Mouse (Mus musculus) common myeloid progenitor, adult 5-6 weeks (primary cell): ENCODE data around the gene Qrfp. TPM values are rescaled to one million over a fixed set of nuclear protein-coding genes. Genes with fewer than 3 reads are reported as not detected.
A peak's percentile ranks its signal among the peaks of the same experiment; 100 is the strongest.

ENCODE experiments used
- ATAC-seq: replicated peaks from 2 replicates; pipeline ENCODE4 v1.8.0; 2016; ENCODE audit warnings: low read depth, mild to moderate bottlenecking, moderate TSS enrichment, inconsistent platforms; ENCODE audit not compliant: poor library complexity, severe bottlenecking
- total RNA-seq: library from RNA; stranded (forward); fragments of 200-1000, 187-1606 nt; gene quantifications from 2 replicates; pipeline ENCODE4 v1.2.3, GENCODE M21; 2017

Qrfp gene
- total RNA-seq, 1 experiment from 2014 or later, result 0.27 TPM

DNA sequence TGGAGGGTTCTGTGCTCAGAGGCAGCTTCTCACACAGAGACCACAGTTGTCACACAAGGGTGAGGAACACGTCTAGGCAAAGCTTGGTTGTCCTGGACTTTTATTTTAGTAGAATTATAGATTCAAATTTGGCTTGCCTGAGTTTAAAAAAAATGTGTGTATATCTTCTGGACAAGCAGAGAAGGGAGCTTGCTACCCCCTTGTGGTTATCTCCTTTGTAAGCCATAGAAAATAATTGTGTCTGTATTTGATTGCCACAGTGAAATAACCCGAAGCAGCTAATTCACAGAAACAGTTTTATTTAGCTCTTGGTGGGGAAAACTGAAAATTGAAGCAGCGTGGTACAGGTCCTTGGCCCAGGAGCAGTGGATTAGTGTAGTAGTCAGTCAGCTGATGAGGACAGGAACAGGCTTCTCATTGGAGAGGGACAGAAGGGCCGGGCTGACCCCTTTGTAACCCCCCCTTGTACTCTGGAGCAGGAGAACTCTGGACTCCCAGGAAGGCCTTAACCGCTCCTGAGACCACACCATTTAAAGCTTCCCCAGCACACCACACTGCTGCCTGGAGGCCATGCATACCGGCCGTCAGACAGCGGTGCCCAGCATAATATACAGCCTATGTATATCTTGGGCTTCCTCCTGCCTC, 27.3 kb downstream of the Qrfp start:
- ATAC-seq, result no peak

DNA sequence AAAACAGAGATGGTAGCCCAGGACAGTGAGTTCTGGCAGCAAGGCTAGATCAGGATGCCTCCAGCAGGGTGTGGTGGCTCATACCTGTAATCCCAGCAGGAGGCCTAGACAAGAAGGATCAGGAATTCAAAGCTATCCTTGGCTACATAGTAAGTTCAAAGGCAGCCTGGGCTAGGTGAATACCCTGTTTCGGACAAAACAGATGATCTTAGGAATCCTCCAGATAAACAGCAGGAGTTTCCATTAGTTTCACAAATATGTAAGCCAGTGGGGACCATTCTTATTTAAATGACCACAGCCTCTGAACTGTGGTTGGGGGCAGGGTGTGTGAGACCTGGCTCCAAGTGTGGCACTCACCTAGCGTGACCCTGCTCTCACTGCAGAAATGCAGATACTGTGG, 31.1 kb downstream of the Qrfp start:
- no peak for ATAC-seq

DNA sequence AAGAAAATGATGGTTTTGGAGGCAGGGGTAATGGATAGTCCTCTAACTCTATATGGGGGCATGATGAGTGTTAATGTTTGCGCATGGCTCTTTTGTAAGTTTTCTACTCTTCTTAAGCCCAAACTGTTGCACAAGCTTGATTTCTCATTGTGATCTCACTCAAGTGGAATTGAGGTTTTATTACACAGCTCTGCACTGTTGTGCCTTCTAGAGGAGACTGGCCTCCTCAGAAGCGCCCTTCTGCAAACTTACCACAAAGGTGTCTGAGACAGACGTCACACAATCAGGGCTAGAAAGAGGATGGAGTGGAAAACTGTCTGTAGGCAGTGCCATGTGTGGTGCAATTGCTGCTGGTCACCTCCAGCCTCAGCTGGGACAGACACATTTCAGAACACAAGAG, 33.9 kb downstream of the Qrfp start:
- ATAC-seq, result no peak

DNA sequence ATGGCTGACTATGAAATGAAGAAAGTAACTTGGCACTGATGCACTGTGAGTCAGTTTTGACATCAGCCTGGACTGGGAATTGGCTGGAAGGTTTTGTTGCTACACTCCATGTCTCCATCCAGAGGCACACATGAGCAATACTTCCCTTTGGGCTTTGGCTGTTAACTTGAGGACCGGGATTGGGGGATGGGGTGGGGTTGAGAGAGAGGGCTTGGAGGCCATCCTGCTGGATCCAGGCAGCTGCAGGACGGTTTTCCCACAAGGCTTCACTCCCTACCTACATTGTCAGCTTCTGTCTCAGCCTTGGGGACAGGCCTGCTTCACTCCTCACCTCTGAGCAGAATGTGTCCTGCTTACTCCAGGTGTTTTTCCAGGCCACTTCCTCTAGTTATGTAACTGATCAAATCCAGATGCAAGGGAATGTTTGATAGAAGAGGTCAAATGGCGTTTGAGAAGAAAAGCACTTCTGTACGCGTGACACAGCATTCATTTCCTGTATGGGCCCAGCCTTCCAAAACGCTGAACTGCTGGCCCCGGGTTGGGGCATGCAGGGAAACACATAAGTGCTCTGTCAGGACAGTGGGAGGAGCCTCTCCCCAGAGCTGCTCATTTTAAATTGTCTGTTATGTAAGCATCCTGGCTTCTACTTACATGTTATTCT, 39.5 kb downstream of the Qrfp start:
- peak; percentile 80 for ATAC-seq

DNA sequence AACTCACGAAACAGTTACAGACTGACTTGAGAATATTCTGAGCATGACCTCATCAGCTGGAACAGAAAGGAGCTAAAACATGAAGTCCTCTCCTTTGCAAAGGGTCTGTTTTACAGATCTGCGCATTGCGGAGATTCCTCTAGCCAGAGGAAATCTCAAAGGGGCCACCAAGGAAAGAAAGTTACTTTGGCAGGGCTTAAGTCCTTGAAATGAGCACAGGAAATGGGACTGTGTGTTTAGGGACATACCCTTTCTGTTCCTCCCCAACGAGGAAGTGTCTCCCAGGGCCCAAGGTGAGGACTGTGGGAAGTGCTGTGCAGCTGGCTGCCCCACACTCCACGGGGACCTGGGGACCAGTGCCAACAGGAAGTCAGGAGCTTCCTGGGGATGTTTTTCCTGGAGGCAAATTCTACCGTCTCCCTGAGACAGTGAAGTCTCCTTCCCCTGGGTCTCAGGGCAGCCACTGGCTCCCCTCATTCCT, 40.7 kb downstream of the Qrfp start:
- peak; percentile 34 for ATAC-seq

DNA sequence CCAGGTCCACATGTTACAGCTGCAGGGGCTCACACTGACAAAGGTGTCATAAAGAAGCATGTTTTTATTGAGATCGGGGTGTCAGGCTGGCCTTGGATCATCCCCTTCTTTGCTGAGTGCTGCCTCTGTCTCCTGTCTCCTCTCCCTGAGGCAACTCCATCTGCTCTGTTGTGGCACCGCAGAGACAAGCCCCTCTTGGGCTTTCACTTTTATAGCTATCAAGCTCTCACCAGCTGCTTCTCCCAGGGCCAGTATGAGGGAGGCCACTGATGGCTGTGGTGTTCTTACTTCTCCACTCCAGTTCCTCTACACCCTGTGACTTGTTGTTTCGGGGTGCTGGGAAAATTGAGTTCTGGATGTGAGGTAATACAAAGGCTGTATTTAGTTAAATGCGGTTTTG, 41.3 kb downstream of the Qrfp start:
- ATAC-seq, result peak; percentile 69

DNA sequence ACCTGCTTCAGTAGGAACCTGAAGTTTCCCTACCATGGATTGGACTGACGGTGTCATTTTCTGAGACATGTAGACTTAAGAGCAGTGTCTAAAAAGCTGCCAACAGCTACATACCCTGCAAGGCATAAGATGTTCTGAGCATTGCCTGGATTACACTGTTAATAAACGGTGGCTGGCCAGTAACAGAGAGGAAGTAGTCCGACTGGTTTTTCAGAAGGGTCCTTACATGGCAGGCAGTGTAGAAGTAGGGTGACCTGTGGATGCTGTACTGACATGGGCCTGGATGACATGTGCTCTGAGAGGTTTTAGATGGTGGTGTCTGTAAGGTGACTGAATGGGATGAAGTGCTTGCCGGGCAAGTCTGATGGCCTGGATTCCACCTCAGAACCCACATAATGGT, 42.6 kb downstream of the Qrfp start:
- ATAC-seq, result no peak

DNA sequence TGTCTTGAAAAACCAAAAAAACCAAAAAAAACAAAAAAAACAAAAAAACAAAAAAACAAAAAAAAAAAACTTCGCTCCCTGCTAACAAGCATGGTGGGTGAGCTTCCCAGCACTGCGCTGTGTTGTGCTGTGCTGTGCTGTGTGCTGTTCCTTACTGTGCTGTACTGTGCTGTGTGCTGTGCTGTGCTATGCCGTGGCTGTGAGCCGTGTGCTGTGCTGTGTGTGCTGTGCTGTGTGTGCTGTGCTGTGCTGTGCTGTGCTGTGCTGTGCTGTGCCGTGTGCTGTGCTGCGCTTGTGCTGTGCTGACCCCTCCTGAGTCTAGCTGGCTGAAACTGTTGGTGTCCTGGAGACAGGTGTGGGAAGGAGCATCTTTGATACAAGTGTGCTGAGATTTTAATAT, 43.3 kb downstream of the Qrfp start:
- ATAC-seq, result no peak

DNA sequence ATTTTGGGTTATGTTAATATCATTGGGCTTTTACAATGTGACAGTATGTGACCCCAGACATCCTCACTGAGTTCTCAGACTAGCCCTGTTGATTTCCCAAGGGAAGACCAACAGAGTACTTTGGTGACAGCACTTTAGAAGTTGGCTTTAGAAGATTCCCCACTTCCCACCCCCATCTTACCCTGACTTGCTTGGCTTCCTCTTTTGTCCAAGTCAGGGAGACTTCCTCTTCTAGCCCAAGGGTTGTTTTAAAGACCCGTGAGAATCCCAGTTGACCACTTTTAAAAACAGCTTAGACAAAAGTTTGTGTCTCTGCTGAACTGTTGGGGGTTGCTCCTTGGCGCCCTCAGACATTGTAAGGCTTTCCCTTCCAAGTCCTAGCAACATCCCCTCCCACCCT, 47.1 kb downstream of the Qrfp start:
- ATAC-seq, result peak; percentile 55

DNA sequence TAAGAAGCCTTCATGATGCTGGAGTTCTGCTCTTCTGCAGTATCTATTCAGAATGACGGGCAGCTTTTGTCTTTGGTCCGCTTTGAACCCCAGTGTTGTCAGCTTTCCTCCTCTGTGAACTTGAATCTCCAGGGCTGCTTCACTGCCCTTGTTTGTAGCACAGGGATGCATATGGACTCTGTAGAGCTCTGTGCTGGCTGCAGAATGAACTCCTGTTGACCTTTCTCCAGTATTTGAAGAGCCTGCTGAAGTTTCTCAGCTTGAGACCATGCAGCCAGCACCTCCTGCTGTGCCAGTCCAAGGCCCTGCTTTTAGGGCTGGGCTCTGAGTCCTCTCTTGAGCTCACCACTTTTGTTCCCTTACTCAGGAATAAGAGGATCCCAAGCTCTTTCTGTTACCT, 47.5 kb downstream of the Qrfp start:
- ATAC-seq, result no peak

DNA sequence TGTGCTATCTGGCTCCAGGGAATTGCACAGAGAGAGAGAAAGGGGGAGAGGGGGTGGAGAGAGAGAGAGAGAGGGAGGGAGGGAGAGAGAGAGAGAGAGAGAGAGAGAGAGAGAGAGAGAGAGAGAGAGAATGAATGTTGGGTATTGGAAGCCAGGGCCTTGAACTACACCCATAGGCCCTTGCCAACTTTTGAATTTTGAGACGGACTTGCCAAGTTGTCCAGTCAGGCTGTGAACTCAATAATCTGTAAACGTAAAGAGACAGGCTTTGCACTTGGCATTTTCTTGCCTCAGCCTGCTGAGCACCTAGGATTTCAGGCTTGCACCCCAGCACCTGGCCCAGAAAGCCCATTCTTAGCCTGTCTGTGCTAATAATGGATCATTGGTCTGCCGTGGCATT, 48.2 kb downstream of the Qrfp start:
- ATAC-seq, result no peak

DNA sequence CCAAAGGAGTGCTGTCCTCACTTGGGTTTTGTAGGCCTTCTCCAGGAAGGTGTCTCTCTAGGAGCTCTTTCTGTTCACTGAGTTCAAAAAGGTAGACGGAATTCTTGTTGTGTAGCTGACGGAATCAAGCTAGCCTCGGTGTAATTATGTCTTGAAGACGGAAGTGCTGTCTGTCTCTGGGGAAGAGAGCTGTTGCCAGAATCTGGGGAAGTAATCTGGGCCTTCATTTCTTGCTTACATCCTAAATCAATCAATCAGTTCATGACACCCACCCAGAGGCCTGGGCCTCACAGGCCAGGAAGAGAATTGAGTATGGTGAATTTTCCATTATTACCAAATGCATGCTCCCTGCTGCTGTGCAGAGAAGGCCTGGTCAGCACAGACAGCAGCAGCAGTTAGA, 48.8 kb downstream of the Qrfp start:
- no peak for ATAC-seq

DNA sequence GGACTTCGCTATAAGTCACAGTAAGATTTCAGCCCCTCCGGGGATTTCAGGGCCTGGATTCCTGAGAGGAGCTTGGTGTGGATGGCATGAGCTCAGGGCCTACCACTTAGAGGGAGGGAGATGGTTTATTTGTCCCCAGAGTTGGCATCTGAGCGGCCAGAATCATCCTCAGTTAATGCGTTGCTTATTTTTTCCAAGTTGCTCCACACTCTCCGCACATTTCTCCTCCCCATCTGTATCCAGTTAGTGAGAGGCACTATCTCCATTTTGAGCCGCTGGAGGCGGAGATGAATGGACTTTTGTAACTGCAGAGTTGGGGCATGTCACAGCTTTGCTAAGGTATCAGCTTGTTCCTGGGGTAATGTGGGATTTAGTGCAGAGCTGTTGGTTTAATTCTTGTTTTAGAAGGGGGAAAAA, 49.3 kb downstream of the Qrfp start:
- no peak for ATAC-seq

DNA sequence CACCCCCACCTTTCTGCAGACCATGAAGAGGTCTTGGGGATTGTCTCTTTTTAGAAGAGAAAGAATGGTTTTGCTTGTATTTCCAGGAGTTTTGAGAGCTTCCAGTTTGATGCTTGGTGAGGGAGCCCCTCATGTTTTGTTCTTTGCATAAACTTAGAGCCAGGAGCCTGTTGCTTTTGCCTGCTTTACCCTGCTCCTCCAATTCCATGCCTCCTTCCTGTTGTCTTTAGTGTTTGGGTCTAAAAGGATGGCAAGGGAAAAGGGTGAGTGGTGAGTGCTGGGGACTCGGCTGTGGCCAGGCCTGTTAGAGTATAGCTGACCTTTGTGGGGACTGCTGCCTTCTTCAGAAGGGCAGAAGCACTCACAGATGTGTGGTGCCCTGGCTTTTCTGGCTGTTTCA, 49.9 kb downstream of the Qrfp start:
- no peak for ATAC-seq

DNA sequence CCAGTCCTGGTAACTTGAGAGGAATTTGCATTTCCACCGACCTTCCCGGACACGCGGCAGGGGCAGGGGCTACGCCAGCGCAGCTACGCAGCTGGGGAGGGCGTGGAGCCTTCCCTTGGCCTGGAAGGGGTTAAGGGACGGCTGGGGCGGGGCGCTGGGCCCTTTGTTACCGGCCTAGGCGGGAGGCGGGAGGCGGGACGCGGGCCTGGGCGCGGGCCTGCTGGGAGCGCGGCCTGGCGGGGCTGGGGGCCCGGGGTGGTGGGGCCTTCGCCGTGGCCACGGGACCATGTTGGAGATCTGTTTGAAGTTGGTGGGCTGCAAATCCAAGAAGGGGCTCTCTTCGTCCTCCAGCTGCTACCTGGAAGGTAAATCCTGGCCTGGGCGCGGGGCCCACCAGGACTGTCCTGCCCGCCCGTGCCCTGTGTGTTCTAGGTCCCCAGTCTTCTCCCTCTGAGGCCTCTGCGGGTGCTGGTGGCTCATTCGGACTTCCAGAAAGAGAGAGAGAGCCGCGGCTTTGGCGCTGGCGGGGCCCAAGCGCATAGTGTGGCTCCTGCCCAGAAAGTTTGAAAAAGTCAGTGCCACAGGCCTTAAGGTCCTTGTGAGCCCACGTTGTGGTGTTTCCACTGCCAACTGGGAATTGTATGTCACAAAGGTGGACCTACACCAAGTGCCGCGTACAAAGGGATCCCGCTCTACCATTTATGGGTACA, 50.5 kb downstream of the Qrfp start:
- ATAC-seq, result peak; percentile 92

DNA sequence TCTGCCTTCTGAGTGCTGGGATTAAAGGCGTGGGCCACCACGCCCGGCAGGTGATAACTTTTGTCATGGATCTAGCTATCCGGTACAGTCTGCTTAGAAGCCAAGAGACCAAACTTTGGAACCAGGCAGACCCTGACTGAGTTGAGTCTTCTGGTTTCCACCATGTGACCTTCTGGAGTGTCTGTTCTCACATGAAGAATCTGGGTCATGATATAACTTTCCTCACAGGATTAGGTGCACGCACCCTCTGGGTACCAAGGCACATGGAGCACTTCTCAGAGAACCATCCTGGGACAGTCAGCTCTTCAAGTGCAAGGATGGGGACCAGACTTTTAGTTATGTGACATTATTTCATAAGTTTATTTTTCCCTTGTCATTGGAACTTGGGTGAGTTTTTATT, 51.4 kb downstream of the Qrfp start:
- no peak for ATAC-seq

DNA sequence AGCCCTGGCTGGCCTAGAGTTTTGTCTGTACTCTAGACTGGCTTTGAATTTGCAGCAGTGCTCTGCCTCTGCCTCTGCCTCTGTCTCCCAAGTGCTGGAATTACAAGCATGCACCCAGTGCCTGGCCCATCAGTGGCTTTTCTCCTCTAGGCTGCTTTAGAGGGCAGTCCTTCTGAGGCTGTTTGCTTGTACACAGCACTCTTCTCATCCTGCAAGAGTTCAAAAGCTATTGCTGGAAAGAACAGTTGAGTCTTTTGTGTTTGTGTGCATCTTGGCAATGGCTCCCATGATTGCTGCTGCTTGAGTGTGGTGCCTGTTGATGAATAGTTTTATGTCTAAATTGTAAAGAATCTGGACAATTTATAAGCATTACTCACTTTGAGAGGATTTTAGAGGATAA, 52.9 kb downstream of the Qrfp start:
- no peak for ATAC-seq
